ENCODE assay signal across 19 mouse cellular contexts in genomic region chr5:27685923-27686322, GRCm38 (mm10).
DNase-seq lines count a peak whose midpoint lies in the region; ATAC-seq and TF ChIP-seq lines count a peak whose summit lies in the region.
"Had no signal": no experiment of that assay in that cellular context is flagged by ENCODE, and none has a peak within 500 bp of the region (broad histone marks: within the 10 kb centered on the region; RNA-seq: fewer than 3 reads in every experiment).

No protein-coding gene starts in this region.

- no peak for ATAC-seq in kidney, postnatal 0 days (replicated peaks; ENCODE audit: low FRiP score, low read depth)
- ATAC-seq in stomach, postnatal 0 days (ENCODE audit: low FRiP score, low TSS enrichment) = no peak
- ATAC-seq: CD4-positive, CD25-positive, alpha-beta regulatory T cell, adult 4 months; inflammation-experienced regulatory T-cells, adult 6 months had no signal

- no peak overlapping the region for H3K4me3 ChIP-seq in kidney, postnatal 0 days (replicated peaks; ENCODE audit: low read depth, low read length)
- H3K4me3 ChIP-seq in MEL (ENCODE audit: control insufficient read depth in 1 of 2, insufficient read depth in 1 of 2, low read depth in 2 of 2, low read length in 2 of 2) = no peak overlapping the region
- no peak overlapping the region for H3K4me3 ChIP-seq in stomach, postnatal 0 days (ENCODE audit: low read depth, low read length)
- H3K4me3 ChIP-seq: embryonic facial prominence, embryonic 13.5 days; forebrain, embryonic 15.5 days; kidney, embryonic 15.5 days; liver, embryonic 13.5 days; myocyte had no signal

- 74% methylated on average over 3 of the region's 3 CpGs for WGBS in kidney, postnatal 0 days
- WGBS in stomach, postnatal 0 days = 66% methylated on average over 3 of the region's 3 CpGs

- no peak for DNase-seq in kidney, postnatal 0 days (ENCODE audit: low spot score)
- DNase-seq in kidney, adult 8-10 months = no peak
- DNase-seq in thymus, postnatal 4 days = peak; percentile 9
- DNase-seq in thymus, postnatal 0 days (ENCODE audit: low spot score) = no peak
- peak; percentile 21 for DNase-seq in MEL (ENCODE audit: low read depth, low spot score)
- DNase-seq in stomach, postnatal 0 days (ENCODE audit: low spot score) = no peak
- DNase-seq in cerebellum, adult 11-12 months = no peak
- no peak for DNase-seq in left cerebral cortex, postnatal 10 days (ENCODE audit: extremely low spot score in 1 of 2, low spot score in 2 of 2)
- DNase-seq: adrenal gland, postnatal 36 days; cerebellum, adult 9-10 months; gastrocnemius, postnatal 25 days; liver, embryonic 13.5 days; lung, postnatal 10 days had no signal

- no peaks in the 10 kb centered on the region for H3K4me1 ChIP-seq in kidney, postnatal 0 days (replicated peaks; ENCODE audit: insufficient read depth, low read length)
- no peaks in the 10 kb centered on the region for H3K4me1 ChIP-seq in MEL (ENCODE audit: control insufficient read depth in 1 of 2, insufficient read depth in 2 of 2, low read length in 2 of 2)
- H3K4me1 ChIP-seq in stomach, postnatal 0 days (replicated peaks; ENCODE audit: control insufficient read depth, insufficient read depth) = no peaks in the 10 kb centered on the region
- H3K4me1 ChIP-seq: embryonic facial prominence, embryonic 13.5 days; forebrain, embryonic 15.5 days; kidney, embryonic 15.5 days; liver, embryonic 13.5 days had no signal

- no peak for TF ChIP-seq POLR2A in MEL (IDR thresholded peaks at IDR 0.05; ENCODE audit: control insufficient read depth in 1 of 2, insufficient read depth in 1 of 2, low read depth in 1 of 2, low read length in 2 of 2, poor library complexity in 1 of 2)

- no peak overlapping the region for H3K9ac ChIP-seq in kidney, postnatal 0 days (ENCODE audit: low read depth, low read length)
- H3K9ac ChIP-seq in MEL (ENCODE audit: control insufficient read depth, low read depth, low read length, poor library complexity, severe bottlenecking) = no peak overlapping the region
- H3K9ac ChIP-seq in stomach, postnatal 0 days (ENCODE audit: low read length) = no peak overlapping the region
- H3K9ac ChIP-seq: embryonic facial prominence, embryonic 13.5 days; forebrain, embryonic 15.5 days; kidney, embryonic 15.5 days; liver, embryonic 13.5 days had no signal

- H3K4me2 ChIP-seq in kidney, postnatal 0 days (ENCODE audit: low read length) = no peak overlapping the region
- no peak overlapping the region for H3K4me2 ChIP-seq in stomach, postnatal 0 days (replicated peaks; ENCODE audit: low read depth)
- H3K4me2 ChIP-seq: embryonic facial prominence, embryonic 13.5 days; forebrain, embryonic 15.5 days; kidney, embryonic 15.5 days; liver, embryonic 13.5 days had no signal

- no peaks in the 10 kb centered on the region for H3K27me3 ChIP-seq in kidney, postnatal 0 days (ENCODE audit: insufficient read depth, low read length)
- no peaks in the 10 kb centered on the region for H3K27me3 ChIP-seq in MEL (ENCODE audit: control insufficient read depth in 1 of 2, insufficient read depth in 2 of 2, low read length in 2 of 2)
- no peaks in the 10 kb centered on the region for H3K27me3 ChIP-seq in stomach, postnatal 0 days (ENCODE audit: control insufficient read depth, insufficient read depth, low read length)
- H3K27me3 ChIP-seq: embryonic facial prominence, embryonic 13.5 days; forebrain, embryonic 15.5 days; kidney, embryonic 15.5 days; liver, embryonic 13.5 days had no signal

- no peaks in the 10 kb centered on the region for H3K79me2 ChIP-seq in MEL (ENCODE audit: control insufficient read depth, insufficient read depth, low read length, poor library complexity)

- no peaks in the 10 kb centered on the region for H3K36me3 ChIP-seq in kidney, postnatal 0 days (ENCODE audit: insufficient read depth, low read length)
- no peaks in the 10 kb centered on the region for H3K36me3 ChIP-seq in MEL (ENCODE audit: control insufficient read depth in 1 of 2, insufficient read depth in 2 of 2, low read length in 2 of 2)
- H3K36me3 ChIP-seq in stomach, postnatal 0 days (ENCODE audit: control insufficient read depth, insufficient read depth, low read length) = no peaks in the 10 kb centered on the region
- H3K36me3 ChIP-seq: embryonic facial prominence, embryonic 13.5 days; forebrain, embryonic 15.5 days; kidney, embryonic 15.5 days; liver, embryonic 13.5 days had no signal

- no peaks in the 10 kb centered on the region for H3K9me3 ChIP-seq in kidney, postnatal 0 days (replicated peaks; ENCODE audit: low read length)
- no peaks in the 10 kb centered on the region for H3K9me3 ChIP-seq in MEL (replicated peaks; ENCODE audit: insufficient read depth, low read length)
- no peaks in the 10 kb centered on the region for H3K9me3 ChIP-seq in stomach, postnatal 0 days (ENCODE audit: control insufficient read depth, low read length)
- H3K9me3 ChIP-seq: embryonic facial prominence, embryonic 13.5 days; forebrain, embryonic 15.5 days; kidney, embryonic 15.5 days; liver, embryonic 13.5 days had no signal

- no peak; the same call in 1 of the 2 replicates for TF ChIP-seq RAD21 in MEL (IDR thresholded peaks at IDR 0.05; ENCODE audit: low read depth, low read length)

- intact Hi-C loops in left cerebral cortex, postnatal 10 days (cut with DNase I) = no loop called here

- no peak overlapping the region for H3K27ac ChIP-seq in kidney, postnatal 0 days
- no peak overlapping the region for H3K27ac ChIP-seq in MEL (ENCODE audit: control insufficient read depth, low read depth, low read length)
- H3K27ac ChIP-seq in stomach, postnatal 0 days (replicated peaks) = no peak overlapping the region
- H3K27ac ChIP-seq: embryonic facial prominence, embryonic 13.5 days; forebrain, embryonic 15.5 days; kidney, embryonic 15.5 days; liver, embryonic 13.5 days had no signal

- peak; percentile 15; the same call in 1 of the 2 replicates for TF ChIP-seq CTCF in kidney, postnatal 0 days (IDR thresholded peaks at IDR 0.05; ENCODE audit: low read depth)
- TF ChIP-seq CTCF in MEL (IDR thresholded peaks at IDR 0.05 in 2 of 3, conservative IDR thresholded peaks at IDR 0.05 in 1 of 3; ENCODE audit: control insufficient read depth in 1 of 3, insufficient read depth in 1 of 3, low read depth in 2 of 3, low read length in 3 of 3, poor library complexity in 1 of 3, severe bottlenecking in 1 of 3) = peak; percentile 21 to 29 (median 26); a peak in 2 of 6 replicates
- TF ChIP-seq CTCF in stomach, postnatal 0 days (IDR thresholded peaks at IDR 0.05; ENCODE audit: low read depth) = peak; percentile 28

- no peak for TF ChIP-seq EP300 in MEL (IDR thresholded peaks at IDR 0.05; ENCODE audit: low read depth in 1 of 2, low read length in 2 of 2)
- no peak for TF ChIP-seq EP300 in stomach, postnatal 0 days (optimal IDR thresholded peaks at IDR 0.05)

TF ChIP-seq in MEL, 35 proteins besides CTCF, POLR2A, EP300 and RAD21:
- TF ChIP-seq NRF1 (IDR thresholded peaks at IDR 0.05; ENCODE audit: insufficient read depth, low read depth, low read length, poor library complexity, severe bottlenecking) = no peak
- TF ChIP-seq ZNF384 (IDR thresholded peaks at IDR 0.05; ENCODE audit: low read depth, low read length) = peak; percentile 23; the same call in 1 of the 2 replicates
TF ChIP-seq in MEL: peak in this region for 1.

Comparison
In these comparisons a context has a peak if more than half of its experiments do, and no peak if none do; other contexts are left out.
1. DNase-seq: peak in thymus, postnatal 4 days (single experiment) and MEL (single experiment); none in kidney, postnatal 0 days (single experiment), kidney, adult 8-10 months (0 of 2), thymus, postnatal 0 days (single experiment), stomach, postnatal 0 days (single experiment), cerebellum, adult 11-12 months (single experiment) and left cerebral cortex, postnatal 10 days (0 of 2).
2. Peak in every context shown above with its lines, with median percentiles within 50 percentile points of each other: CTCF ChIP-seq.